Mouse (Mus musculus): ENCODE results near the gene Trpc4.

The Trpc4 gene

GRCm38 (mm10) chr3:54266943-54267342 is 111.1 kb downstream of the Trpc4 start:
- no peak for DNase-seq (ENCODE audit: extremely low read depth, low read depth, low spot score)

GRCm38 (mm10) chr3:54269180-54269579 is 113.3 kb downstream of the Trpc4 start:
- no peak for DNase-seq (ENCODE audit: extremely low read depth, low read depth, low spot score)

- peak; percentile 25 for DNase-seq (ENCODE audit: extremely low read depth, low read depth, low spot score)
Measured at GRCm38 (mm10) chr3:54274651-54275050, 118.8 kb downstream of the Trpc4 start.

- no peak for DNase-seq (ENCODE audit: extremely low read depth, low read depth, low spot score)
Measured at GRCm38 (mm10) chr3:54289731-54290130, 133.9 kb downstream of the Trpc4 start.

- no peak for DNase-seq (ENCODE audit: extremely low read depth, low read depth, low spot score)
Measured at GRCm38 (mm10) chr3:54310604-54311003, 154.8 kb downstream of the Trpc4 start.

- no peak for DNase-seq (ENCODE audit: extremely low read depth, low read depth, low spot score)
Measured at GRCm38 (mm10) chr3:54314055-54314454, 158.2 kb downstream of the Trpc4 start.

- DNase-seq (ENCODE audit: extremely low read depth, low read depth, low spot score) = no peak
Measured at GRCm38 (mm10) chr3:54352891-54353652, 197.2 kb downstream of the Trpc4 start.

- DNase-seq (ENCODE audit: extremely low read depth, low read depth, low spot score) = no peak
Measured at GRCm38 (mm10) chr3:54357561-54357960, 201.7 kb downstream of the Trpc4 start.

- DNase-seq (ENCODE audit: extremely low read depth, low read depth, low spot score) = no peak
Measured at GRCm38 (mm10) chr3:54358463-54359189, 202.8 kb downstream of the Trpc4 start.

GRCm38 (mm10) chr3:54360897-54361296 is 205.1 kb downstream of the Trpc4 start, which contains the start of gene Postn:
TSS of gene Postn (plus strand) at chr3:54361109.
- no peak for DNase-seq (ENCODE audit: extremely low read depth, low read depth, low spot score)

GRCm38 (mm10) chr3:54361656-54362055 is 205.8 kb downstream of the Trpc4 start:
- DNase-seq (ENCODE audit: extremely low read depth, low read depth, low spot score) = no peak

All from fat pad, adult 2 months (tissue).